Mouse (Mus musculus): ENCODE results near the gene Hoxd13.

The Hoxd13 gene

DNA sequence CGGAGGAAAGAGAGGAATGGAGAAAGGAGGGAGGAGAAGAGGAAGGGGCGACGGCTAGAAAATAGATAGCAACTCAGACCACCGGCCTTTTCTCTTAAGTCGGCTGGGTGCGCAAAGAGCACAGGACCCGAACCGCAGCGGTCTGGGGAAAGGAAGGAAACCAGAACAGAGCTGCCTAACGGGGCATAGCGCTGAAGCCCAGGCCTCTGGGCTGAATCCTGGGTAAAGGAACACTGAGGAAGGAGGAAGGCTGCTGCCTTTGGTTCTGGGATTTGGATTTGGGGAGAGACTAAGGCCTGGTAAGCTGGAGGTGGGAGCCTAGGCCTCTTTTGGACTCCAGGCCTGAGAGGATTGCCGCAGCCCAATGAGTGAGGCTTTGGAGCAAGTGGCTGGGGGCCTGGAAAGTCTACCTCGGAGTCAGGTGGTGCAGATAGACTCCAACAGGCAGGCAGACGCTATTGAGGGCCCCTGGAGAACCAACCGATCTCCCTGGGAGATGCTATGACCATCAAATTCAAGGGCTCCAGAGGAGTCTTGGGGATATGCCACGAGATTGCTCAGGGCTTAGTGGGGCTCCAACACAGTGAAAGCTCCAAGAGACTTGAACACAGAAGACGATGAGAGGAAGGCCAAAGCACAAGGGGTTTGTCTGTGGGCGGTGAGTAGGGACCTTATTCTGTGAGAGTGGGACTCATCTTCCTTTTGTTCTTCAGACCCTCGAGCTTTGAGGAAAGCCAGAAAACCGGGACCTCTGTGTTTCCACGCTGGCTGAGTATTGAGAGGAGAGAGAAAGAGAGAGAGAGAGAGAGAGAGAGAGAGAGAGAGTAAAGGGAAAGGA, 12.7 kb downstream of the Hoxd13 start:
- no peak for DNase-seq (ENCODE audit: extremely low read depth, low read depth)

DNA sequence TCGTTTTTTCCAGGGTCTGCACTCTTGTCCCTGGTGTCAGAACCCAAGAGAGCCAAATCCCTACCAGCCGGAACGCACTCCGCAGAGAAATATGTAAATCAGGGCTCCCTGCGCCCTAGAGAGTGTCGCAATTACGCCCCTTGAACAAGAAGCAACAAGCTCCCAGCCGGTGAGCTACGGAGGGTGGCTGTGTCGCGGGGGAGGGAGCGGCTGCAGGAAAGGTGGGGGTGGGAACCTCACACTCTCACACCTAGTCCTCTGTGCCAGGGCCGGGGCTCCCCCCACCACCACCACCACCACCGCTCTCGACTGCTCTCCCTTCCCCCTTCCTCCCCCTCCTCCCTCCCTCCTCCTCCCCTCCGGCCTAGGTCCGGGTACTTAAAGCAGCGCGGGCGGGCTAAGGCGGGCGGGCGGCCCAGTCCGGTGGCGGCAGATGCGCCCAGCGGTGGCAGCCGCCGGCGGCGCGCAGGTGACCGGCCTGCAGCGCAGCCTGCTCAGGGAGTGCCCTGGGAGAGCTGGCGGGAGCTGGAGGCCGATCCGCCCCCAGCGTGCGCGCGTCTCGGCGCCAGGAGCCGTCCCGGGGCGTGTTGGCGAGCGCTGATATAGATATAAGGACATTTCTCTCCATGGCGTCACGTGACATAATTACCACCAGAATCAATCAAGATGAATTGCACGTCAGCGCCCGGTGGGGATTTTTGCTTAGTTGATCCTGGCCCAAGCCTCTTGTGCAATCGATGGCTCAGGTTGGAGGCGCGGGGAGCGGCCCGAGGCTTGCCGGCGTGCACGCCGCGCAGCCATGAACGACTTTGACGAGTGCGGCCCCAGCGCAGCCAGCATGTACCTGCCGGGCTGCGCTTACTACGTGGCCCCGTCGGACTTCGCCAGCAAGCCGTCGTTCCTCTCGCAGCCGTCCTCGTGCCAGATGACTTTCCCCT, 13.8 kb downstream of the Hoxd13 start:
- DNase-seq (ENCODE audit: extremely low read depth, low read depth), result no peak

DNA sequence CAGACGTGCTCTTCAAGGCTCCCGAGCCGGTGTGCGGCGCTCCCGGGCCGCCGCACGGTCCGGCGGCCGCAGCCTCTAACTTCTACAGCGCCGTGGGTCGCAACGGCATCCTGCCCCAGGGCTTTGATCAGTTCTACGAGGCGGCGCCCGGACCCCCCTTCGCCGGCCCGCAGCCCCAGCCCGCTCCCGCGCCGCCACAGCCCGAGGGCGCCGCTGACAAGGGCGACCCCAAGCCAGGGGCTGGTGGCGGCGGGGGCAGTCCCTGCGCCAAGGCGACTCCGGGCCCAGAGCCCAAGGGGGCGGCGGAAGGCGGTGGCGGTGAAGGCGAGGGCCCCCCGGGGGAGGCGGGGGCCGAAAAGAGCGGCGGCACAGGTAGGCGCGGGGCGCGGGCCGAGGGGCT, 14.7 kb downstream of the Hoxd13 start:
- DNase-seq (ENCODE audit: extremely low read depth, low read depth), result no peak

DNA sequence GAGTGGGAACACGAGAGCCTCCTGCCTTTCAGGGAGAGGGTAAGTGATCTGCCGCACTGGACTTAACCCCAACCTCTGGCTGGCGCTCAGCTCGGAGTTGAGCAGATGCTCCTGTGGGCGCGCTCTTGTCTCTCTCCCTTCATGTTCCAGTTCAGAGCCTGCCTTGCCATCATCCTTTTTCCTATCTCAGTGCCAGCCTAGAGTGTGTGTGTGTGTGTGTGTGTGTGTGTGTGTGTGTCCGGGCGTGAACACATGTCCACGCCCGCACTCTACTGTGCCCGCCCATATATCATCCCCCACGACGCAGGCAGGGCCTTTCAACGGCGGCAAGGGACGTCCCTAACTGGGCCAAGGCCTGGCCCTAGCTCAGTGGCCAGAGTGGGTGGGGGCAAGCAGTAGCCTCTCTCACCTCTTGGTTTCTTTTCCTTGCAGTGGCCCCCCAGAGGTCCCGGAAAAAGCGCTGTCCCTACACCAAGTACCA, 15.4 kb downstream of the Hoxd13 start:
- DNase-seq (ENCODE audit: extremely low read depth, low read depth), result no peak

DNA sequence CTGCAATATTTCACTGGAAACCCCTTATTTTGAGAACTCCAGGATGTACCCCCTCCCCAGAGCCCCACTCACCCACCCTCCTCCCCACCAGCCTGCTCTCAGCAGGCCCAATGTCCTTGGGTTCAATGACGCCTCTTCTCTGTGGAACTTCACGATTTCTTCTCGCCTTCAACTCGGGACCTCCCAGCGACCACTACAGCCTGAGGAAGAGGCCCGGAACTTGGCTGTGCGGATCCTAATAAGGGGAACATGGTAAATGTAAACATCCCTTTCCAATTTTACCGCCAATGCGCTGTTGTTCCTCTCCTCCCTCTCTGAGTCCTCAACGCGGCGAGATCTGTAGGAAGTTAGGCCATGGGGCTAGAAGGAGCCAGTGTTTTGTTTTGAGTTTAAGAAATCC, 16.0 kb downstream of the Hoxd13 start:
- DNase-seq (ENCODE audit: extremely low read depth, low read depth), result no peak

DNA sequence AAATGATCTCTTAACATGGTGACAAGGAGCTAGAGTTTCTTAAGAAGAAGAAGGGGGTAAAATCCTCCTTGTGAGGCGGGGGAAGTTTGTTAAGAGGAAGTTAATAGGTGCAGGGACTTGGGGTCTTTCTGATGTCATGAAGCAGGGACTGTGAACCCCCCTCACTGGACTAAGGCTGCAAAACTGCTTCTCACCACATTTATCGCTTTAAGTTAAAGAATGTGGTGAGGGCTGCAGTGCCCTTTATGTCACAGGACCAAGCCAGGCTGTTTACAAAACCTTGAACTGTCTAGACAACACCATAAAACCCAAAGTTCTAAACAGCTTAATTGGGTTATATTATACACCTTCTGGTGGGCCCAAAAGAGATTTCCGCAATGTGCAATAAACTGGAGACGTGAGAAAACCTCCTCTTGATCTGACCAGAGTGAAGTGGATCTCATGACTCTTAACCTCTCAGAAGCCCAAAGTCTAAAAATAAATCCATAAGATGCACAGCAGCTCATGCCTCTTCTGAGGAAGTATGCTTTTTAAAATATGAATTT, 17.0 kb downstream of the Hoxd13 start:
- DNase-seq (ENCODE audit: extremely low read depth, low read depth), result no peak

DNA sequence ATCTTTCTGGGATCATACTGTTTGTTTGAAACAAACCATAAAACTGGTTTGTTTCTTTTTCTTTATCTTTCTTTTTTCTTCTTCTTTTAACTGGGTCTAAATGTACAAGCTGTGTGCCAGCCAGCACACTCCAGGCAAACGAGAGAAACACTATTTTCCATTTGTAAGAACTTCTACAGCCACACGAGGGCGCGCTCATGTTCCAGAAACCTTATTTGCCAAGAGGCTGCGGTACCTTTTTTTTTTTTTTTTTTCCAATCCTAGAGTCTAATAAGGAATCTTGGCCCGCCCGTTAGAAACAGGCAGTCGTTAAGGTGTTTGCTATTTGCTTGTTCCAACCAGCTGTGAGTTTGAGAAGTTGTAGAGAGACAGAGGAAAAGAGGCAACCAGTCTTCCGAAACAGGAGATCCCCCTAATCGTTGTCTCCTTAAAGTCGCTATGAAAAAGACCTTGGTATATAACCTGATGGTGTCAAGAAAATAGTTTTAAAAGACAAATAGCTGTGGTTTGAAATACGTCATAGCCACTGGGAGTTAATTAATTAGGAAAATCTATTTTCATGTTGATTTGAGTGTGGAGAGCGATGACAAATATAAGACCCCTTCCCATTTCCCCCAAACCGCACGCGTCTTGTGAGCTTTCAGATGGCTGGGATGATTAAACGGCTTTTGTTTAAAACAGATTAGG, 18.3 kb downstream of the Hoxd13 start:
- DNase-seq (ENCODE audit: extremely low read depth, low read depth), result no peak

DNA sequence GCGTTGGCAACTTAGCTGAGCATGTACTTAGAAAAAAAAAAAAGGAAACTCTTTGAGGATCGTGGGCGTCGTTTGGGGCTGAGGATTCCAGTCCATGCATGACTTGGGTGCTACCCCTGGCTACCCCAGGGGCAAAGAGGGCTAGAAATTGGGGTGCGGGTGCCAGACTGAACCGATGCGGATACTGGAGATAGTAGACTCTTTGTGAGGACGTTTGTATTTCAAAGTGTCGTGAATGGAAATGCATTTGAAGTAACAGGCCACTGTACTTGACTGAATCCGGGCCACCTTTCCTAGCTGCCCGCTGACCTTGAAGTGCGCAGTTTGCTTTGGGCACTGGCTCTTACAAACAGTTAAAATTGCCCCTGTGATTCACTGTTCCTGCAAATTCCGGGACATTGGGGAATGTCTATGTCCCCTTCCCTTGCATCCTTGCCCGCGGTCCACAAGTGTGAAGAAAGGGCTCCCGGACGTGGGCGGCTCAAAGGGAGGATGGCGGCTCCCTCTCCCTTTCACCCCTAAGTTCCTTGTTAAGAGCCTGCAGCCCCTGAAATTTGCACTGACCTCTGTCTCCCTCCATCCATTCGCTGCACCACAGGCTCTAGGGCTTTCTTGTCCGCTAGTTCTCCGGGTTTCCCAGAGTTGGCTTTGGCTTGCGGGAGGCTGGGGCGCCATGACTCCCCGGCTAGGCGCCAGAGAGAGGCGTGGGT, 19.0 kb downstream of the Hoxd13 start:
- DNase-seq (ENCODE audit: extremely low read depth, low read depth), result no peak

DNA sequence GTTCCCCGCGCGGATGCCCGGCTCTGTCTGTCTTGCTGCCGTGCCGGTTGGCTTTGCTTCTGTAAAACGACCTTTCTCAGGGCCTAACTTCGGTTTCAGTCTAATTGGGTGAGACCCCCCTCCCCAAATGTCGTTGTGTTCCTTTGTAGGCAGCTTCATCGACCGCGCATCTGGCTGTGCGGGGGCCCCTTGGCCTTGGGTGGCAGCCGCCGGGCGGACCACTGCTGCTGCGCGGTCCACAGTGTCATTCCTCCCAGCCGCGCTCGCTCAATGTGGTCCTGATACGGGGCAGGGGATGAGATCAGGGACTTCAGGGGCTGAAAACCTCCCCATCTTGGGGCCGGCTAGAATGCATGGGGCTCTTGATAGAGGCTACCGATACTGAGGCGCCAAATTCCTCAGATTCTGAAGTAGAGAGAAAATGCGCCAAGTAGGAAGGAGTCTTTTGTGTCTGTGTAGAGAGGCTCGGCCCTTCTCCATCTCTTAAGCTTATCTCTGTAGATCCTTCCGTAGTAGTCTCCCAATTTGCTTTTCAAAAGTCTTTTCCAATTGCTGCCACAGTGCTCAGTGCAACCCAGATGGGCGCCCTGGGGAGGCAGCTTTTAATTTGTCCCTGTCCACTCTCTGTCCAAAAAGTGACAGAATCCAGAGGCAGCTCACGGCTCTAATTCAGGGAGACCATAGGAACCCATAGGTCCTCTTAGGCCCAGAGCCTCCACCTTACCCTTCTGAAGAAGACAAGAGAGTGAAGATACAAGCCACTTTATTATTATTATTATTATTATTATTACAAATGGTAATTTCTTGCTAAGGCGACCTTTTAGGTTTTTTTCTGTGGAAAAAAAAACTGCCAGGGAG, 19.8 kb downstream of the Hoxd13 start:
- DNase-seq (ENCODE audit: extremely low read depth, low read depth), result no peak

DNA sequence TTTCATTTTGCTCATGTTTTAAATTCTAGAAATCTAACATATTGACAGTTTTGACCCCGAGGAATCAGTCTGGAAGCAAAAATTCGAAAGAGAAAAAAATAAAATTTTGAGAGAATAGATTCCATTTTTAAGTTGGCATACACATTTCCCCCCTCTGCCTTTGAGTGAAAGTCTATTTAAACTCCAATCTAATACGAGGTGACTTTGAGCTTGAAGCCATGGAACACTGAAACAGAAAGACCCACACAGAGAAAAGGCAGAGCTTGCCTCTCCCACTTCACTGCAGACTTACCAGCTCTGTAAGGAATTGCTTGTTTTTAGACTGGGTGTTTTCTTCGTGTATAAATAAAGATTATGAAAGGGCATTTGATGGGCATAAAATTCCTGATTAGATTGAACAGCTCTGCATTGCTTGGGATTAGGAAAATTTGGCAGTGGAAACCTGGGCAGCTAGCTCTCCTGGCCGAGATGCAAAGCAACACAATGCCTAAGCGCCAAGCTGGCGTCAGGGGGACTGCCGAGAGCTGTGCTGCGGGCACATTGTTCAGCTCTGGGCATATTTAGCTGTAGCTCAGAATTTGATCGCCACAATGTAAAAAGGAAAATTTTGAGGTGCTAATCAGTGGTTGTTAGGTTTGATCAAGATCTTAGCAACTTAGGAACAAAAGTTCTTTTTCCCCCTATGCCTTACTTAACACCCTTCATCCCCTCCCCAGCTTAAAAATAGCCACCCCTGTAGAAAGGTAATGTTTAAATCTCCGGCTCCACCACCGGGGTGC, 20.9 kb downstream of the Hoxd13 start:
- no peak for DNase-seq (ENCODE audit: extremely low read depth, low read depth)

DNA sequence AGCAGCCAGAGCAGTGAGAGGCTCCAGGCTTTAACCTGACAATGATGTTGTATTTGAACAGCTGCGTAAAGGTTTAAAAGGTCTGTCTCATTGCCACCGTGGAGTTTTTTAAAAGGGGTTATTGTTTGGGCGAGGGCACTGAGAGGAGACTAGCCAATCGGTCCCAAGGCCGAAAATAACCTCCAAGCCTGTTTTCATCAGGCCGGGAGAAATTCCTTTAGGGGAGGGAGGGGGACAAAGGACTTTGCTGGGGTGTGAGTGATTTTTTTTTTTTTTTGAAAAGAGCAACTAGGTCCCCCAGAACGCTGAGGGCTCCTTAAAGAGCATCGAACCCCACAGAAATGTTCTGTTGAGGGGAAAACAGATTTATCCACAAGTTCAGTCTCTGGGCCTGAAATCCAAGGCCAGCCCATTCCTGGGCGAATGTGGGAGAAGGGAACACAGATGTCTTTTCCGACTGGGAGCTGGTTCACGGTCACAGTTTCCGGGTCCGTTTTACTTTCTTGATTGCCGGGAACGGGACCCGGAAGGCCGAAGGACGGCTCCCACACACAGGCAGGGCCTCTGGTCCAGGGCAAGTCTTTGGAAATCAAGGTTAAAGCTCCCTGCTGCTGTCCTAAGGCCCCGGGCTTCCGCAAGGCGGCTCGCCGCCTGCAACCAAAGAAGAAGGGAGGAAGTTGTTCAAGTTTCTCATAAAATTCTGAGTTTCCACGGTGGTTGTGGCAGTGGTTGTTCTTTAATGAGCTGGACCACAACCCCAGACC, 21.6 kb downstream of the Hoxd13 start:
- DNase-seq (ENCODE audit: extremely low read depth, low read depth), result no peak

DNA sequence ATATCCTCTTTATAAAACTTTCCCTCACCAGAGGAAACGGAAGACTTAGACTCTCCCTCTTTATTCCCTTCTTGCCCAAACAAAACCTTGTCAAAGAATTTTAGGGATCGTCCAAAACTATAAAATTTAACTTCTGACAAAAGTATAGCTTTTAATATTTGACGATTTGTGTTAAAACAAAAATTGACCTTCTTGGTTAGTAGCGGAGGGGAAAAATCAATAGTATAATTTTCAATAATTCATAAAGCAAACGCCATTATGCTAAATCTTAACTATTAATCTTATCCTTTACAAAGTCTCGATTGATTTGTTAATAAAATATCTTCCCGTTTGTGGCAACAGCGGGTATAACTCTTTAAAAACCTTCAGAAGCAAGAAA, 22.2 kb downstream of the Hoxd13 start:
- no peak for DNase-seq (ENCODE audit: extremely low read depth, low read depth)

DNA sequence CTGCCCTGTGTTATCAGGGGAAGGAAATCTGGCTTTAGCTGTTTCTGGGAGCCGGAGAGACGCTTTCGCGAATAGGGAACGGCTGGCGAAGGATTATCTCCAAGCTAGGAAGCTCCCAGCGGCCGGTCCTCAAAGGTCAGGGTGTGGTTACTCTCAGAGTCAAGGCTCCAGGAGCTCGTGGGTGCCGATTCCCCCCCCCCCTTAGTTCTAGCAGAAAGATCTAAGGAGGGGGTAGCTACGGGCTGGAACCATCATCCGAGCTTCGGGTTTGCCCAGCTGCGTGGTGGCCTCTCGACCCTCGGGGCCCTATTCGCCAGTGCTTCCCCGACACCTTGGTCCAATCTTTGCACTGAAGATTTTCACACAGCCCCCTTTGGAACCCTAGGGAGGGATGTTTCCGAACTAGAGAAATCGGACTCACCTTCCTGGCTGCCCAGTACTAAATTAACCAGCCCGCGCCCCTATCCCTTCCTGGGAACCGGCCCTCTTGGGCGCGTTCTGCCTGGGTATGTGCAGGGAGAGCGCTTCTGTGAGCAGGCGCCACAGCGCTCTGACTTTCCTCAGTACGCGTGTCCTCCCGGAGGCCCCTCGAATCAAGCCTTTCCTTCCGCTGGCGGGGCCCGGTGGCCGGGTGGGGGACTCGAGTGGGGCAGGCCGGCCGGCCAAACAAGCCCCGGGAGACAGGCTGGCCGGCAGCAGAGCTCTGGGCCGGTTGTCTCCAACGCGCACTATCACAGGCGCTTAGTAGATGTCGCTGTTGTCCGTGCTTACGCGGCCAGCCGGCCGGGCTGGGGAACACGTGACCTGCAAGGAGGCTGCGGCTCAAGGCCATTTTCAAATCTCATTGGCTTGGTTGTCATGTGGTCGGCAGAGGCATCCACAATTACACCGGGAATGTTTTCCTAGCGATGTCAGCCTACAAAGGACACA, 23.2 kb downstream of the Hoxd13 start, which contains the start of gene Hoxd10:
TSS of gene Hoxd10 (plus strand) at position 903 of the 930 bp plus-strand sequence.
- no peak for DNase-seq (ENCODE audit: extremely low read depth, low read depth)

DNA sequence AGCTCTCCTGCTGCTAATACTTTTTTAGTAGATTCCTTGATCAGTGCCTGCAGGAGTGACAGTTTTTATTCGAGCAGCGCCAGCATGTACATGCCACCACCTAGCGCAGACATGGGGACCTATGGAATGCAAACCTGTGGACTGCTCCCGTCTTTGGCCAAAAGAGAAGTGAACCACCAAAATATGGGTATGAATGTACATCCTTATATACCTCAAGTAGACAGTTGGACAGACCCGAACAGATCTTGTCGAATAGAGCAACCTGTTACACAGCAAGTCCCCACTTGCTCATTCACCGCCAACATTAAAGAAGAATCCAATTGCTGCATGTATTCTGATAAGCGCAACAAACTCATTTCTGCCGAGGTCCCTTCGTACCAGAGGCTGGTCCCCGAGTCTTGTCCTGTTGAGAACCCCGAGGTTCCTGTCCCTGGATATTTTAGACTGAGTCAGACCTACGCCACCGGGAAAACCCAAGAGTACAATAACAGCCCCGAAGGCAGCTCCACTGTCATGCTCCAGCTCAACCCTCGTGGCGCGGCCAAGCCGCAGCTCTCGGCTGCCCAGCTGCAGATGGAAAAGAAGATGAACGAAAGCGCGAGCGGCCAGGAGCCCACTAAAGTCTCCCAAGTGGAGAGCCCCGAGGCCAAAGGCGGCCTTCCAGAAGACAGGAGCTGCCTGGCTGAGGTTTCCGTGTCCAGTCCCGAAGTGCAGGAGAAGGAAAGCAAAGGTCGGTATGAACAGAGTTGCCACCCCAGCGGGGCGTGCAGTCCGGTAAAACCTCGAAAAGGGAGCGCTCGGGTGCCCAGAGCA, 24.1 kb downstream of the Hoxd13 start:
- no peak for DNase-seq (ENCODE audit: extremely low read depth, low read depth)

DNA sequence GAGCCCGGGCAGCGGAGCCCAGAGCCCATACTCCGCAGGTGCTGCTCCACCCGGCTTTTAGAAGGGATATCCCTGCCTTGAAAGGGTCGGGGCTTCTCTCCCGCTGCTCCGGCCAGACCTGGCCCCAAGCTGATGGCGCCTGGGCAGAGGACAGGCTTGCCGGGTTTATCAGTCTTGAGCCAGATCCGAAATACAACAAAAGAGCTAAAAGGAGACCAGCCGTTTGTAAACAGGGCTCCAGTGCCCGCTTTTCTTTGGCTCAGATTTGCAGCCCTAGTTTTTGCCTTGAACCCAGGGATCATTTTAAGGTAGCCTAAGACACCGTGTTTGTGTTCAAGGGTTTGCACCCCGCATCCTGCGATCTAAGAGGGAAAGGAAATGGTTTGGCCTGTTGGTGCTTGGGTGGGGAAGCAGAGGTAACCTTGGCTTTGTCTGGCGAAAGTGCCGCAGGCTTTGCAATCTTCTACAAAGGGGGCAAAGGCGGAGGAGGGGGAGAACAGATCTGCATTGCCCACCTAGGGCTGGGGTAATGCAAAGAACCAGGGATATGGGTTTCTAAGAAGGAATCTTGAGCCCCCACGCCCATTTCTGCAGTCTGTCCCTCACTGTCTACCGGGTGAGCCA, 24.8 kb downstream of the Hoxd13 start:
- no peak for DNase-seq (ENCODE audit: extremely low read depth, low read depth)

DNA sequence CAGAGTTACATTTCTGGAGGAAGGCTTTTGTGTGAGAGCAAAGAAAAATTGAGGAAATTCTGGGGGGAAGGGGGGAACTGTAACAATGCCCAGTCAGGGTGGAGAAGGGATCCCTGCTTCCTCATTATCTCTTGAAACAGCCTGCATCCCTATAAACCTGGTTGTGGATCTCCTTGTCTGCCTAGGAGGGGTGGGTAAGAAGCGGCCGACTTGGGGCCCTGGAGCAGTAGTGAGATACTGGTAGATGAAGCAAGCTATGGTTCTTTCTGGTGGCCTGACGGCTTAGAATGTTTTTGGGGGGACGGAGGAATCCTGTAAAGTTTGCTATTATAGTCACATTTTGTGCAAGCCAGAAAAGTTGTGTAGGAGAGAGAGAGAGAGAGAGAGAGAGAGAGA, 25.3 kb downstream of the Hoxd13 start:
- no peak for DNase-seq (ENCODE audit: extremely low read depth, low read depth)
